Mouse (Mus musculus) thymus, postnatal 4 days (tissue): ENCODE results near the gene Lypd8.

ENCODE experiments used
- DNase-seq: peaks from one replicate; pipeline ENCODE4 v3.0.0; 2021

The Lypd8 gene

GRCm38 (mm10) chr11:58400655-58401054 is 21.8 kb downstream of the Lypd8 start:
- no peak for DNase-seq

- DNase-seq, result no peak
These were observed 29.2 kb downstream of the Lypd8 start for GRCm38 (mm10) chr11:58408066-58408465.

- no peak for DNase-seq
These were observed 39.5 kb downstream of the Lypd8 start for GRCm38 (mm10) chr11:58418336-58418735.

GRCm38 (mm10) chr11:58420815-58421214 is 42.0 kb downstream of the Lypd8 start, which contains the start of gene 1810065E05Rik:
TSS of gene 1810065E05Rik (plus strand) at chr11:58421111.
- no peak for DNase-seq

- no peak for DNase-seq
These were observed 53.4 kb downstream of the Lypd8 start, which contains the start of gene Gm12253 for GRCm38 (mm10) chr11:58432259-58432658. TSS of gene Gm12253 (plus strand) at chr11:58432559.

- no peak for DNase-seq
These were observed 59.0 kb downstream of the Lypd8 start for GRCm38 (mm10) chr11:58437866-58438265.
